Mouse (Mus musculus): Measurements from ENCODE around the gene Gm45021. TPM values are rescaled to one million over a fixed set of nuclear protein-coding genes. Genes with fewer than 3 reads are reported as not detected.
"Not testable (repeated sequence)": the region's sequence is repeated elsewhere in the genome, so short reads cannot be mapped to it uniquely, and the experiment has no call there.

Gm45021 gene
- total RNA-seq, 2 experiments from 2014 or later = not detected

DNA sequence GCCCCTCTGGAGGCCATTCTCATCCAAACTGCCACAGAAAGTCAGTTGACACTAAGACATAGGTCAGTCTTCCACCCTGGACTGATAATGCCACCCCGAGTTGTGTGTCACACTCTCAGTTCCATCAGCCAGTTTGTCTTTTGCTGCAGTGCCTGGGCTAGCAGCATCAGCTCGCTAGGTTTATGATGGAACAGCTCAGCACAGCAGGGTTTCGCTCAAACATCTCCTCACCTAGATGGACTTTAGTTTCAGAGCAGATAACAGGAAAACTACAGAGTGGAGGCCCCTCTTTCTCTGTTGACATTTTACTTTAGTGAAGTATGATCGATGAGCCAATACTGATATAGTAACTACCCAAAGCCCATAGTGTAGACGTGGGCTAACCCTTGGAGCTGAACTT lies 25.3 kb downstream of the Gm45021 start:
- DNase-seq = no peak

DNA sequence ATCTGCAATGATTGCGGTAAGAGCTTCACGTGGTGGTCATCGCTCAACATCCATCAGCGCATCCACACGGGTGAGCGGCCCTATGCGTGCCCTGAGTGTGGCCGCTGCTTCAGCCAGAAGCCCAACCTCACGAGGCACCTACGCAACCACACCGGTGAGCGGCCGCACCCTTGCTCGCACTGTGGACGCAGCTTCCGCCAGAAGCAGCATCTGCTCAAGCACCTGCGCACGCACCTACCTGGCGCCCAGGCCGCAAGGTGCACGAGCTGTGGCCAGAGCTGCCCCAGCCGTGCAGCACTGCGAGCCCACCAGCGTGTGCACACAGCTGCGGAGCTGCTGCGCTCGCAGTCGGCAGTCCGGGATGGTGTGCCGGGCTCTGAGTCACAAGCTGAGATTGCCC lies 30.6 kb downstream of the Gm45021 start:
- DNase-seq = no peak

GRCm38 (mm10) chr6:48622186-48622843 lies 32.9 kb downstream of the Gm45021 start:
- not testable (repeated sequence) for DNase-seq

- DNase-seq = no peak
Observed at GRCm38 (mm10) chr6:48623460-48623859, 34.0 kb downstream of the Gm45021 start.

DNA sequence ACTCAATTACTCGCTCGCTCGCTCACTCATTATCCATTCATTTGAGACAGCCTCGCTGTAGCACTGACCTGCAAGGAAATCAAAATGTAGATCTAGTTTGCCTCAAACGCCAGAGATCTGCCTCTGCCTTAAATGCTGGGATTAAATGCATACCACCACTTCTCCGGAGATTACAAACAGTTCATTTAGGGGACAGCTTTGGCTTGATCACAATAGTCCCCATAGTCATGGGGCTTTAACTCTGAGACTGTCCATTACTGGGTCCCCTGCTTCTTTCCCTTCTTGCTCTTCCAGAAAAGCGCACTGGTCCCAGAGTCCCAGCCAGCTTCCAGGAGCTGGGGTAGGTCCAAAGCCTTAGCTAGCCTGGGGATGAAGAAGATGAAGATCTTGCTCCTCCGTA lies 37.1 kb downstream of the Gm45021 start, which contains the start of gene AI854703:
TSS of gene AI854703 (plus strand) at position 301 of the 400 bp plus-strand sequence.
- no peak for DNase-seq

DNA sequence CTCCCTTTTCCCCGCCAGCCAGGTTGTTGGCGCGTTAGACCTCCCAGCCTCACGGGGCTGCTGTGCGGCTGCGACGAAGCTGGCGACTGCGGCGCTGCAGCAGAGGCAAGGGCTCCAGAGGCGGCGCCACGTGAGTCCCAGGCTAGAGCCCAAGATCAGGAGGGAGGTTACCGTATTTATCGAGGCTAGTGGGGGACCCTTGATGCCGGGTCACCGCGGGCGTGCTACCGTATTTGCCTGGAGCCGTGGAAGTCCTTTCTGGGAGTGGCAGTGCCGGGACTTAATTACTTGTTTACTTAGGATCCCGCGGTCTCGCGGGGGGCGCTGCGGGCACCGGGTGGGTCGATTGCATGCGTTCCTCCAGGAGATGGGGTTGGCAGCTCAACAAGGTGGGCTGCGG lies 37.6 kb downstream of the Gm45021 start:
- DNase-seq = peak; percentile 56 to 70

GRCm38 (mm10) chr6:48627511-48627924 lies 38.1 kb downstream of the Gm45021 start:
- no peak for DNase-seq

DNA sequence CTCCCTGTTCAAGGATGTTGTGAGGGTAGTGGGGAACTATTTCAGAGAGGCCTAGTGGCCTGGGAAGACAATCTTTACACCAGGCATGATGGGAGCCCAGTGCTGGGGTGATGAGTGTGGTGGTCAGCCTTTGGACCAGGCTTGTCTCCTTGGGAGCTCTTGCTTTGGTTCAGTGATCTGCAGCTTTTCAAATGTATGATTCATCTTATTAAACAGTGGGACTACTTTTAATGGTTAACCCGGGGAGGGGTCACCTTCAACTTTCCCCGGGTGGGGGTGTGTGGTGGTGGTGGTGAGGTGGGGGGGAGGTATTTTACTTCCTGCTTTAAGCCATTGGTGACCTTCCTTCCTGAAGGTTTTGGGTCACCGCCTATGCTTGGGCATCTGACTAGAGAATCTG lies 39.0 kb downstream of the Gm45021 start:
- DNase-seq = no peak

GRCm38 (mm10) chr6:48628808-48629660 lies 39.6 kb downstream of the Gm45021 start:
- peak; percentile 64 to 67 for DNase-seq

DNA sequence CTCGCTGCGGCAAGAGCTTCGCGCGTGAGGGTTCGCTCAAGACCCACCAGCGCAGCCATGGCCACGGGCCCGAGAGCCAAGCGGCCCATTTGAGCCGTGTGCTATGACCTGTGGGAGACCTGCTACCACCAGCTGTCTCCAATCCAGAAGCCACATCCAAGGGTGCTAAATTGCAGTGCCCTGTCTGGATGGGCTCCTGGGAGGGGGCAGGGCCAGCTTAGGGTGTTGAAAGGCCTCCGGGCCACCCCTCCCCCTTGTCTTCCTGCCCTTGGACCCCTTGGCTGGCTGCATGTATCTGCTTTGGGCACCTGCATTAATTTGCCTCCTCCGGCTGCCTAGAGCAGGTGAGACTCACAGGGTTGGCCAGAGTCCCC lies 40.2 kb downstream of the Gm45021 start:
- DNase-seq = no peak

DNA sequence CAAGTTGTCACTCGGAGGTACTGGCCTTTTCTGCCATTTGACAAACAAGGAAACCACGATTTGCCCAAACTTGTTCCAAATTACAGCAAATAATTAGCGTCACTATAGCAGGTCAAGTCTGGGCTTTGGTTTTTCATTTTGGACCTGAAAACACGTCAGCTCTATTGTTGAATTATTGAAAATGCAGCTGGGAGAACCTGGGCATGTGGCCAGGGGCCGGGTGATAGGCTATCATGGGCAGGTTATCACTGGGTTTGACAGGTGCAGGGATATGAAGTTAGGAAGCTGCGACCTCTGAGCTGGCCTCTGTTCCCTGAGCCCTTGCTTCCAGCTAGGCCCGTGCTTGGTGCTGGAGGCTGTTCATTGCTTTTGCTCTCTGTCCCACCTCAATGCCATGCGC lies 41.4 kb downstream of the Gm45021 start:
- no peak for DNase-seq

DNA sequence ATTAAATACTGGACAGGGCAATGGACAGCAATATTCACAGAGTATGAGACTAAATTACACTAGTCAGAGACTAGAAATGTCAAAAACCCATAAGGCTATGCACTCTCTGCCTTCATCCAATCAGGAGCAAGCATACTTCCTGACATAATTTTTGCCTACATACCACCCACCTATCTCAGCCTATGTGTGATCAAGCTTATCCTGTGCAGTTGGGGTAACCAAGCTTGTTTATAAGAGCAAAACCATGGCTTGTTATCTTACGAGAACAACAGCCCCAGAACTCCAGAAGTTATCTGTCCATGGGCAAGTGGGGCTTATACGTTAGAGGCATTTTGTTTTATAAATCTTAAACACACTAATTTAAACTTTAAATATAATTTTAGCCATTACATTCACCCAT lies 45.7 kb downstream of the Gm45021 start:
- DNase-seq = no peak

- DNase-seq = no peak
Observed at GRCm38 (mm10) chr6:48636515-48636914, 47.1 kb downstream of the Gm45021 start.

GRCm38 (mm10) chr6:48637811-48638500 lies 48.5 kb downstream of the Gm45021 start:
- DNase-seq = no peak

- DNase-seq = no peak
Observed at GRCm38 (mm10) chr6:48638553-48638952, 49.1 kb downstream of the Gm45021 start.

DNA sequence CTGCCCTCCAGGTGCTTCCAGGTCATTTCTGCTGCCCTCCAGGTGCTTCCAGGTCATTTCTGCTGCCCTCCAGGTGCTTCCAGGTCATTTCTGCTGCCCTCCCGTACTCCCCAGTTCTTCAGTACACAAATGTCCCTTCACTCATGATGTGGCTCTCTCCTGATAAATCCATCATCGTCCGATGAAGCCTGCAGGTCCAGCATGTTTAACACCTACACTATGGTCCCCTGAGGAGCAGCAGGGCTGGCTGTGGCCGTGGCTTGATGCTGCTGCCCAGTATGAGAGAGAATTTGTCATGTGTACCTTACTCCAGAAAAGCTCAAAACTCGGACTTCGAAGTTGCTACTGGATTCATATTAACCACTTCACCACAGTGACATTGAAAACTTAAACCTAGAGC lies 52.0 kb downstream of the Gm45021 start:
- DNase-seq = no peak

GRCm38 (mm10) chr6:48642764-48643292 lies 53.4 kb downstream of the Gm45021 start:
- no peak for DNase-seq

- peak; percentile 42 to 56 for DNase-seq
Observed at GRCm38 (mm10) chr6:48645660-48646308, 56.4 kb downstream of the Gm45021 start.

- DNase-seq = no peak
Observed at GRCm38 (mm10) chr6:48646309-48646690, 56.9 kb downstream of the Gm45021 start.

- DNase-seq = no peak
Observed at GRCm38 (mm10) chr6:48646995-48647394, 57.6 kb downstream of the Gm45021 start, which contains the start of gene Gimap8. Gimap8 (plus strand) TSS chr6:48647234.

- DNase-seq = no peak
Observed at GRCm38 (mm10) chr6:48647611-48648010, 58.2 kb downstream of the Gm45021 start.

DNA sequence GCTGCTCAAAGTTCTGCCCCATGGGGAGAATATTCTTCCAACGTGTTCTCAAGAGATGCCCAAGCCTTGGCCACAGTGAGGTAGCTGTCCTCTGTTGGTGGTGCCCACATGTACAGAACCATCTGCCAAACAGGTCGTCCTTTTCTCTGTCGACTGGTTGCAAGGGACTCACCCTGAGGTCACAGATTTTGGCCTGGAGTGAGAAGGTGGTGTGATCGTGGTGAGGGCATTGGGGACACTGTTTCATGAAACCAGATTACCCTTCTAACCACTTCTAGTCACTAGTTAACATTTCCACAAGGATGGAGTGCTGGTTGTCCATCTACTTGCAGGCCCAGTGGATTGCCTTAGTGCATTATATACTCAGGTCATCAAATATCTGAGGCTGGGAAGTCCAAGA lies 59.4 kb downstream of the Gm45021 start:
- no peak for DNase-seq

Data from layer of hippocampus, postnatal 36 days (tissue).